Mouse (Mus musculus) adrenal gland, adult 2 months (tissue): ENCODE results near the gene Zfp706. TPM values are rescaled to one million over a fixed set of nuclear protein-coding genes. Genes with fewer than 3 reads are reported as not detected.

Experiments used
- DNase-seq: peaks from one replicate; pipeline ENCODE4 v3.0.0; 2021
- polyA plus RNA-seq: library from polyadenylated mRNA; depleted of rRNA; stranded (reverse); fragments of >200 nt; gene quantifications from 2 replicates; pipeline ENCODE4 v1.2.3, GENCODE M21; 2012
- total RNA-seq, 2 experiments: library from RNA; stranded (reverse); gene quantifications; 2 replicates each; pipeline ENCODE4 v1.2.3; 2021

The Zfp706 gene
- total and polyA plus RNA-seq, 3 experiments = 26.2 to 247 (median 216) TPM

- DNase-seq = no peak
These were observed 28.4 kb downstream of the Zfp706 start for GRCm38 (mm10) chr15:36979159-36979487.

- no peak for DNase-seq
These were observed 29.8 kb downstream of the Zfp706 start for GRCm38 (mm10) chr15:36977823-36978222.

DNA sequence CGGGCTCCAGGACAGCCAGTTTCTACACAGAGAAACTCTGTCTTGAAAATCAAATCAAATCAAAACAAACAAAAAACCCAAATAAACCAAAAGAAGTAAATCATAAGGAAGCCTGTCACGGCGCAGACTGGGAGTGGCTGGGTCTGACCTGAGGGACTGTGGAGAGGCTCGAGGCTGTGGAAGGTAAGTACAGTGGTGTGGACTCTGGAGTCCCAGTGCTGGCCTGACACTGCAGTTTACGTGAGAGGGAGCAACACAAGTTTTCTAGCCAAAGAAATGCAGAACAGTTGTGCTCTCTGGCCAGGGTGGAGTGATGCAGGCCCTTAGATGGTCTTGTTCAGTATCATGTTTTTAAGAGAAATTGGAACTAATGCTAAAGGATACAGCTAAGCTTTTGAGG is 31.9 kb downstream of the Zfp706 start:
- no peak for DNase-seq

DNA sequence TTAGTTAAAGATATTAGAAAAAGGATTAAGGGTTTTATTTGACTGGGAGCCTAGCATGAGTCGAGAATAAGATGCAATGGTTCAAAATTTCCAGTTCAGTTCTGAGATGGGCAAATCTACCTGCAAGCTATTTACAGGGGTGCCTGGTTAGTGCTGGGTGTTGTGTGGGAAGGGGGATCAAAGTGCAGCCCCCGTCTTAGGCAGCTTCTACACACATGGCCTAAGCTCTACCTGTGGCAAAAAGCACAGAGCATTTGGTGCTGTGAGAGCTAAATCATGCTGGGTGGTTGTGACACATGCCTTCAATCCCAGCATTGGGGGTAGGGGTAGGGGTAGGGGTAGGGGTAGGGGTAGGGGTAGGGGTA is 32.3 kb downstream of the Zfp706 start:
- no peak for DNase-seq

DNA sequence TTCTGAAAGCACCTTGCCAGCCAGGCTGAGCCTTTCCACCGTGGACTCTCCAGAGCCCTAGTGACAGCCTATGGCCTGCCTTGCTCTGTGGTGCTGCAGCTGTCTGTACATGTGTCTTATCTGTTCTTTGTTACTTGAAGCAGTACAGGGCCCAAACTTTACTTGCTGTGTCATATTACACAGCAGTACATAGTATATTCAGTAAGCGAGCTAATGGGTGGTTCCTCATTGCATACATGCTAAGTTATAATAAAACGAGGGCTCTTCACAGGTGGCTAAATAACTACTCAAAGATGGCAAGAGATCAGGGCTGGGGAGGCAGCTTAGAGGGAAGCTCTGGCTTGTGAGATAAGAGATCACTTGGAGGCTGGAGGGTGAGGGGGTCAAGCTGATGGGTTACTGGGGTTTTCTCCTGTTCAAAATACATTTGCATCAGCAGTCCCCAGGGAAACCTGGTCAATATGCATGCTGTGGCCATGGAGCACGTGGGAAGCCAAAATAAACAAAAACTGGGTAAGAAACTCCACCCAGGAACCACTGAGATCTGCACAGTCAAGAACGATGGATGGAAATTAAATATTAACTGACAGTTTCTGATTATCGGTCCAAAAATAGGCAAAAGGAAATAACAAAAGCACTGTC is 32.8 kb downstream of the Zfp706 start:
- no peak for DNase-seq

GRCm38 (mm10) chr15:36973714-36974113 is 33.9 kb downstream of the Zfp706 start:
- no peak for DNase-seq

DNA sequence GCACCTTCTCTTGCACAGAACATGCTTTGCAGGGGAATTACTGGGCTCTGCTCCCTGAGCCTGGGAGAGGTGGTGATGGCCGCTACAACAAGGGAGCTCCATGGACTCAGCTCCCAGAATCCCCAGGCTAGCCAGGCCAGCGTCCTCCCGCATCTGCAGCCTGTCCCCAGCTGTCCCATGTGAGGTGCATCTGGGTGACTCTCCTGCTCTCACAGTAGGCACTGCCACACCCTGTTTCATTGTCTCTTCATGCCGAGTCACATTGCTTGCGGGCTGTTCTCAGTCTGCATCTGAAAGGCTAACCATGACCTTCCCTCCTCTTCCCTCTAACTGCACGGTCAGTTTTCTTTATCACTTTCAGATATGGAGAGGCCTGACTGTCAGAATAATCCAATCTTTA is 34.3 kb downstream of the Zfp706 start:
- no peak for DNase-seq

GRCm38 (mm10) chr15:36969794-36970193 is 37.8 kb downstream of the Zfp706 start:
- no peak for DNase-seq

DNA sequence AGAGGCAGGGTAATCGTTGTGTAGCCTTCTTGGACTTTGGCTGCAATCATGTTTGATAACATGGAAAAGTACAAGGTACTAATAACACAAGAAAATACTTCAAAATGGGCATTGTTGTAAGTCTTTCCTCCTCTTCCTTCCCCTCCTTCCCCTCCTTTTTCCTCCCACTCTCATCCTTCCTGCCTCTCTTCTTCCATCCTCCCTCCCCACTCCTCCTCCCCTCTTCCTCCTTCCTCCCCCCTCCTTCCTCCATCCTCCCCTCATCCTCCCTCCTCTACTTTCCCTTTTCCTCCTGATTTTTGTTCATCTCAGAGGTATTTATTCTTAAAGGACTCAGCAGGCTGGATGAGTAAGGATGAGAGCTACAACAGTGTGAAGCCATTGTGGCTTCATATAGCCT is 39.3 kb downstream of the Zfp706 start:
- no peak for DNase-seq

GRCm38 (mm10) chr15:36967381-36968211 is 40.0 kb downstream of the Zfp706 start:
- peak; percentile 28 for DNase-seq

- DNase-seq = no peak
These were observed 40.6 kb downstream of the Zfp706 start for GRCm38 (mm10) chr15:36966940-36967339.

DNA sequence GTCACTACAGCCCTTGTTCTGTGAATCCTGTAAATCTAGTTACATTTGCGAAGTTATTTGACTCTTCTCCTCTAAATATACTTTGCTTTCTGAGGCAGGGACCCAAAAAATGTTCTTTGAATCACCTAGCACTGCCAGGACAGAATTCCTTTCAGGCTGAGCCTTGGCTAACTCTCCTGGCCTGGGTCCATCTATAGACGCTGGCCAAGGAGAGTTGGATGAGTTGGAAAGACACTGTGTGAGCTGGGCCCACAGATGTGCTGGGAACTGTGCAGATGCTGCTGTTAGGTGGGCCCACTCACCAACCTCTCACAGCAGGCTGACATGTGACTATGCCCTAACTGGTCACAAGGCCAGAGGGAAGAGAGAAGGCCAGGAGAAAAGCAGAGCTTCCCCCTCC is 41.1 kb downstream of the Zfp706 start:
- DNase-seq = no peak

GRCm38 (mm10) chr15:36965743-36966142 is 41.8 kb downstream of the Zfp706 start:
- no peak for DNase-seq

DNA sequence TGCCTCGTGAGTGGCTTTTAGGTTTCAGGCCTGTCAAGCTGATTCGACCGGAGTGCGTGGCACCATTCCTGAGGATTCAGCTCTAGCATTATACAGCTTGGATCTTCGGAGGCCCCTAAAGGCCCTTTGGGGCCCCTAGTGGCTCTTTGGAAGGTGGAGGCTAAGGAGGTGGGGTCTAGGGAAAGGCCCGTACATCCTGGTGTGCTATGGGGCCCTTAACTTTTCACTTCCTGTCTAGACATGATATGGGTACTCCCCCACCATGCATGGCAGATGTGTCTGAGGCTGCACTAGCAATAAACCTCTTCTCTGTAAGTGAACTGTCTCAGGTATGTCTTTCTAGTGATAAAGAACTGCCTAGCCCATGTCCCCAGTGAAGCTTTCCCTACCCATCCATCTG is 44.6 kb downstream of the Zfp706 start:
- DNase-seq = no peak

DNA sequence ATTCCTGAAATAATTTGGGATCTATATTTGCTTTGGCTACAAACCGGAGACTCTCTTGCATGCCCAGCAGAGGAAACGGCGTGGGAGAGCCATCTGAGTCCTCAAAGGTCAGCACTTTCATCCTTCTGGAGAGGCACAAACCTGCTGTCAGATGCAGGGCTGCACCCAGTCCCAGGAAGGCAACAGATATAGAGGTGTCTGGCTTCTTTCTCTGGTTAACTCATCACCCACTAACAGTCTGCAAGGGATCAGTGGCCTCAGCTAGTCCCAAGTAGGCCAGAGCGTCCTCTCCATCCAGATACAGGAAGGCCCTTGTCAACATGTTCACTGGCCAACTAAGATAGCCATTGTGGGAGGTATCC is 46.7 kb downstream of the Zfp706 start:
- DNase-seq = no peak

GRCm38 (mm10) chr15:36960010-36960875 is 47.3 kb downstream of the Zfp706 start:
- peak; percentile 72 for DNase-seq

GRCm38 (mm10) chr15:36956221-36956620 is 51.4 kb downstream of the Zfp706 start:
- DNase-seq = no peak

- DNase-seq = no peak
These were observed 57.3 kb downstream of the Zfp706 start for GRCm38 (mm10) chr15:36950258-36950657.

DNA sequence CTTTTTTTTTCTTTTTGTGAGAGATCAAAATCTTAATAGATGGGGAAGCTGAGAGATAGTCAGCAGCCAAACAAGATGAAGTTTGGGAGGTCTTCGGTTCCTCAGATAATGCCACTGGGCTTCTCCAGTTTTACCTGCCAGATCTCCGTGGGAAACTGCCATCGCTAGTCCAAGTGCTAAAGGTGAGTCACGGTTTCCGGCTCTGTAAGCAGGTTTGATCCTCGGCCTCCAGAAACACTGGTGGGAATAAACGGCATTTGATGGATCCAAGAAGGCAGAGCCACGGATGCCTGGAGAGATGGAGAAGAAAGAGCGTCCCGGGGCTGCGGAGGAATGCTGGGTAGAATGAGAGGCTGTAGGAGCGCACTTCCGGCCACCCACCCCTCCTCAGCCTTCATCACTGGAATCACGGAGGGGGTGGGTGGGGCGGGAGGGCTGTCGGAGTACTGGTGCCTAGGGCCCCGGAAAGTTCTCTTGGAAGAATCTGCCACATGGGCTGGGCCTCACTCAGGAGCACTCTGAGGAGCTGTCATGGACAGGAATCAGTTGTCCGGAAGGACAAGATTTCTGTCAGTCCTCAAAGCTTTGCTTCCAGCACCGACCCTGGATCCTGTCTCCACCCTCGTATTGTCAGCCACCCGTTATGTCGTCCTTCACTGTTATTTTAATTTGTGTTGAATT is 58.6 kb downstream of the Zfp706 start:
- DNase-seq = no peak
